Mouse (Mus musculus) bone marrow, adult 2 months (tissue): ENCODE measurements around the gene Lurap1.

Source experiments
- CTCF ChIP-seq: fragments of 200-500 bp; IDR thresholded peaks from 2 replicates; pipeline ENCODE4 v1.5.1; 2011; ENCODE audit warnings: low read length, control low read depth; ENCODE audit not compliant: control insufficient read depth, insufficient read depth
- POLR2A ChIP-seq: fragments of 200-500 bp; IDR thresholded peaks from 2 replicates; pipeline ENCODE4 v1.6.1; 2011; ENCODE audit warnings: low read depth, mild to moderate bottlenecking, control low read depth, low read length, borderline replicate concordance; ENCODE audit not compliant: control insufficient read depth

- no peak for TF ChIP-seq CTCF
- TF ChIP-seq POLR2A = no peak
Observed at GRCm38 (mm10) chr4:116175136-116175535, 24.0 kb upstream of the Lurap1 start.
